In the genomic region with DNA sequence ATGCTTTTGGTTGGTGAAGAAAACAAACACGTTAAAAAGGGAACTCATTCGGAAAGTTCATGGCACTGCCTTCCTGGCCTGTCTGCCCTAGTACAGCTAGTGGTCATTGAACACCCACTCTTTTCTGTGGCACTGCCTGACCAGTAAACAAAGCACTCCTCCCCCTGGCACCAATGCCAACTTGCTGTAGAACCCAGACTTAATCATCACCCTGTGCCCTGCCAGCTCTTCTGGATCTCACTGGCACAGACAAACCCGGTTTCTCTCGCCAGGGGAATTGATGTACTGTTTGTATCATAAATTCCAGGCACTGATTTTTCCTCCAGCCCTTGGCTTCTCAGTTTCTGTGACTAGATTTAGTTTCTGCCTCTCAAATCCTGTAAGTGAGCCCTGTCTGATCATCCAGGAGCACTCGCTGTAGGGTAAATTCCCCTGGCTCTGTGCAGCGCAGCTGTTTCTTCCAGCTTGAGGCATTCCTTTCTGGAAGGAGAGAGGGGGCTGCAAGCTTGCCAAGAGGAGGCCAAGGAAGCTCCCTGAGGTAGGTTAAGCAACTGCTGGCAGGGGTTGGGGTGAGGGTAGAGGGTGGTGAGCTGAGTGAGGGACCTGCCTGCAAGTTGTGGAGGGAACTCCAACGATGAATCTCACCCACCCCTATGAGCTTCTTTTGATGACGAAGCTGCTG, we compare ENCODE assay signal across 10 mouse cellular contexts. TPM values are rescaled to one million over a fixed set of nuclear protein-coding genes. Genes with fewer than 3 reads are reported as not detected.
DNase-seq lines count a peak whose midpoint lies in the region; ATAC-seq and TF ChIP-seq lines count a peak whose summit lies in the region.
"Had no signal": no experiment of that assay in that cellular context is flagged by ENCODE, and none has a peak within 500 bp of the region (broad histone marks: within the 10 kb centered on the region; RNA-seq: fewer than 3 reads in every experiment).

No protein-coding gene starts in this region.

- no peak for TF ChIP-seq POLR2A in testis, adult 2 months (IDR thresholded peaks at IDR 0.05; ENCODE audit: control insufficient read depth, low read depth, low read length)

- H3K27ac ChIP-seq in kidney, postnatal 0 days, result no peak overlapping the region
- H3K27ac ChIP-seq in testis, adult 2 months (ENCODE audit: control insufficient read depth, insufficient read depth, low read depth, low read length), result peak overlapping the region; percentile 46
- no peak overlapping the region for H3K27ac ChIP-seq in stomach, postnatal 0 days (replicated peaks)
- H3K27ac ChIP-seq: liver, embryonic 12.5 days had no signal

- H3K9me3 ChIP-seq in kidney, postnatal 0 days (replicated peaks; ENCODE audit: low read length), result no peaks in the 10 kb centered on the region
- no peaks in the 10 kb centered on the region for H3K9me3 ChIP-seq in stomach, postnatal 0 days (ENCODE audit: control insufficient read depth, low read length)
- H3K9me3 ChIP-seq: liver, embryonic 12.5 days had no signal

- no peaks in the 10 kb centered on the region for H3K4me1 ChIP-seq in kidney, postnatal 0 days (replicated peaks; ENCODE audit: insufficient read depth, low read length)
- H3K4me1 ChIP-seq in testis, adult 2 months (ENCODE audit: control insufficient read depth, insufficient read depth, low read length), result peaks cover 3% of the 10 kb centered on the region; the same call in 1 of the 2 replicates
- no peaks in the 10 kb centered on the region for H3K4me1 ChIP-seq in stomach, postnatal 0 days (replicated peaks; ENCODE audit: control insufficient read depth, insufficient read depth)

- no peaks in the 10 kb centered on the region for H3K36me3 ChIP-seq in kidney, postnatal 0 days (ENCODE audit: insufficient read depth, low read length)
- peaks cover 3% of the 10 kb centered on the region for H3K36me3 ChIP-seq in testis, adult 2 months (ENCODE audit: control insufficient read depth, insufficient read depth, low read length)
- no peaks in the 10 kb centered on the region for H3K36me3 ChIP-seq in stomach, postnatal 0 days (ENCODE audit: control insufficient read depth, insufficient read depth, low read length)

- TF ChIP-seq CTCF in kidney, postnatal 0 days (IDR thresholded peaks at IDR 0.05; ENCODE audit: low read depth), result no peak
- no peak for TF ChIP-seq CTCF in testis, adult 2 months (IDR thresholded peaks at IDR 0.05; ENCODE audit: control insufficient read depth, insufficient read depth, insufficient replicate concordance, low read depth, low read length)
- no peak for TF ChIP-seq CTCF in stomach, postnatal 0 days (IDR thresholded peaks at IDR 0.05; ENCODE audit: low read depth)

- WGBS in kidney, postnatal 0 days, result 53% methylated on average over 8 of the region's 8 CpGs
- 63% methylated on average over 8 of the region's 8 CpGs for WGBS in stomach, postnatal 0 days

- H3K4me2 ChIP-seq in kidney, postnatal 0 days (ENCODE audit: low read length), result no peak overlapping the region
- H3K4me2 ChIP-seq in stomach, postnatal 0 days (replicated peaks; ENCODE audit: low read depth), result no peak overlapping the region
- H3K4me2 ChIP-seq: liver, embryonic 12.5 days had no signal

- H3K9ac ChIP-seq in kidney, postnatal 0 days (ENCODE audit: low read depth, low read length), result no peak overlapping the region
- H3K9ac ChIP-seq in stomach, postnatal 0 days (ENCODE audit: low read length), result no peak overlapping the region
- H3K9ac ChIP-seq: liver, embryonic 12.5 days had no signal

- DNase-seq in adrenal gland, adult (ENCODE audit: inconsistent age in 2 of 2, low spot score in 1 of 2), result peak; percentile 30 to 45
- DNase-seq in adrenal gland, adult 18-20 months (ENCODE audit: low spot score in 2 of 2), result no peak
- peak; percentile 32 for DNase-seq in kidney, postnatal 0 days (ENCODE audit: low spot score)
- no peak for DNase-seq in kidney, adult 8-10 months
- no peak for DNase-seq in testis, postnatal 14 days (ENCODE audit: low spot score)
- peak; percentile 19 for DNase-seq in stomach, postnatal 0 days (ENCODE audit: low spot score)
- DNase-seq: kidney, postnatal 10 days had no signal

- no peak overlapping the region for H3K4me3 ChIP-seq in kidney, postnatal 0 days (replicated peaks; ENCODE audit: low read depth, low read length)
- peak overlapping the region; percentile 40 for H3K4me3 ChIP-seq in testis, adult 2 months (ENCODE audit: control insufficient read depth, low read depth, low read length)
- no peak overlapping the region for H3K4me3 ChIP-seq in stomach, postnatal 0 days (ENCODE audit: low read depth, low read length)
- H3K4me3 ChIP-seq: liver, embryonic 12.5 days had no signal

- no peak for TF ChIP-seq EP300 in stomach, postnatal 0 days (optimal IDR thresholded peaks at IDR 0.05)

- no peaks in the 10 kb centered on the region for H3K27me3 ChIP-seq in kidney, postnatal 0 days (ENCODE audit: insufficient read depth, low read length)
- H3K27me3 ChIP-seq in testis, adult 2 months (ENCODE audit: control insufficient read depth, insufficient read depth, low read length), result no peaks in the 10 kb centered on the region
- H3K27me3 ChIP-seq in stomach, postnatal 0 days (ENCODE audit: control insufficient read depth, insufficient read depth, low read length), result no peaks in the 10 kb centered on the region
- H3K27me3 ChIP-seq: liver, embryonic 12.5 days had no signal

- no peak for ATAC-seq in kidney, postnatal 0 days (replicated peaks; ENCODE audit: low FRiP score, low read depth)
- no peak for ATAC-seq in stomach, postnatal 0 days (ENCODE audit: low FRiP score, low TSS enrichment)
- no peak for ATAC-seq in erythroid progenitor cell, adult 5-6 weeks (replicated peaks; ENCODE audit: low FRiP score, poor library complexity, severe bottlenecking)
- ATAC-seq: liver, embryonic 12.5 days had no signal

RNA-seq across cellular contexts. Expression of a gene that starts 6.0 kb away (rescaled TPM):
- 10 to 100 TPM in 1 of 2 experiments, 1 to 10 TPM in 1; 8.1 to 10.3 TPM for total RNA-seq in adrenal gland, adult 18-20 months (2021)
- 4.1 and 4.4 TPM in 2 replicates for polyA plus RNA-seq in kidney, postnatal 0 days (2015; fragmentation: Nextera tagmentation; extraction: Ambion mirVana)
- 703 and 947 TPM in 2 replicates for polyA plus RNA-seq in testis, adult 2 months (2012; rRNA removed)
- 3.3 and 4.0 TPM in 2 replicates for polyA plus RNA-seq in stomach, postnatal 0 days (2015; fragmentation: Nextera tagmentation; extraction: Ambion mirVana)
- total RNA-seq in erythroid progenitor cell, adult 5-6 weeks (2015; ENCODE audit: low replicate concordance), result 9.4 and 13.4 TPM in 2 replicates
- 9.4 and 10.8 TPM in 2 replicates for total RNA-seq in erythroid progenitor cell, adult 5-6 weeks (2017; ENCODE audit: low replicate concordance)

RNA-seq across cellular contexts. Expression of a gene that starts 24.3 kb away (rescaled TPM):
- total RNA-seq in adrenal gland, adult 18-20 months (2021), result 10 to 100 TPM; 17.1 TPM
- 5.2 and 5.5 TPM in 2 replicates for polyA plus RNA-seq in kidney, postnatal 0 days (2015; fragmentation: Nextera tagmentation; extraction: Ambion mirVana)
- polyA plus RNA-seq in testis, adult 2 months (2012; rRNA removed), result 3.0 and 3.7 TPM in 2 replicates
- 3.0 and 3.5 TPM in 2 replicates for polyA plus RNA-seq in stomach, postnatal 0 days (2015; fragmentation: Nextera tagmentation; extraction: Ambion mirVana)
- 9.4 and 17.6 TPM in 2 replicates for total RNA-seq in erythroid progenitor cell, adult 5-6 weeks (2015; ENCODE audit: low replicate concordance)
- total RNA-seq in erythroid progenitor cell, adult 5-6 weeks (2017; ENCODE audit: low replicate concordance), result 5.2 and 9.2 TPM in 2 replicates

Comparison
In these comparisons a context has a peak if more than half of its experiments do, and no peak if none do; other contexts are left out.
1. DNase-seq: peak in adrenal gland, adult (2 of 2), kidney, postnatal 0 days (single experiment) and stomach, postnatal 0 days (single experiment); none in adrenal gland, adult 18-20 months (0 of 2), kidney, adult 8-10 months (0 of 2) and testis, postnatal 14 days (single experiment).
2. RNA of a gene that starts 6.0 kb away (polyA plus RNA-seq): 703 to 947 TPM in testis, adult 2 months; 4.1 to 4.4 TPM in kidney, postnatal 0 days and 3.3 to 4.0 TPM in stomach, postnatal 0 days; every median in the first group is over 100 times any median in the second.